Mouse (Mus musculus) thymus, postnatal 4 days (tissue): ENCODE results near the gene Gm17535.
A peak's percentile ranks its signal among the peaks of the same experiment; 100 is the strongest.
"Not testable (repeated sequence)": the region's sequence is repeated elsewhere in the genome, so short reads cannot be mapped to it uniquely, and the experiment has no call there.

Experiments
- DNase-seq: peaks from one replicate; pipeline ENCODE4 v3.0.0; 2021

Gm17535 gene

GRCm38 (mm10) chr9:3034299-3034698 is at the start of gene Gm17535:
Gene Gm17535 (plus strand): TSS chr9:3034599.
- DNase-seq, result not testable (repeated sequence)

GRCm38 (mm10) chr9:3000445-3000972 is 33.9 kb upstream of the Gm17535 start, which contains the start of gene Gm10722:
Gene Gm10722 (plus strand): TSS chr9:3000922.
- not testable (repeated sequence) for DNase-seq

GRCm38 (mm10) chr9:3001006-3001405 is 33.4 kb upstream of the Gm17535 start:
- not testable (repeated sequence) for DNase-seq

- peak; percentile 79 for DNase-seq
Measured at GRCm38 (mm10) chr9:3001948-3002659, 32.3 kb upstream of the Gm17535 start.

GRCm38 (mm10) chr9:3002794-3003396 is 31.5 kb upstream of the Gm17535 start, which contains the start of gene Gm11168:
Gene Gm11168 (plus strand): TSS chr9:3003346.
- DNase-seq, result not testable (repeated sequence)

- not testable (repeated sequence) for DNase-seq
Measured at GRCm38 (mm10) chr9:3006179-3006578, 28.2 kb upstream of the Gm17535 start.

- DNase-seq, result peak; percentile 38
Measured at GRCm38 (mm10) chr9:3006636-3007035, 27.8 kb upstream of the Gm17535 start.

GRCm38 (mm10) chr9:3007272-3007671 is 27.1 kb upstream of the Gm17535 start:
- not testable (repeated sequence) for DNase-seq

- DNase-seq, result not testable (repeated sequence)
Measured at GRCm38 (mm10) chr9:3009331-3009730, 25.1 kb upstream of the Gm17535 start.

GRCm38 (mm10) chr9:3012054-3012621 is 22.3 kb upstream of the Gm17535 start:
- DNase-seq, result not testable (repeated sequence)

- DNase-seq, result not testable (repeated sequence)
Measured at GRCm38 (mm10) chr9:3012733-3013279, 21.6 kb upstream of the Gm17535 start, which contains the start of gene Gm10721. Gene Gm10721 (plus strand): TSS chr9:3013140.

- not testable (repeated sequence) for DNase-seq
Measured at GRCm38 (mm10) chr9:3015354-3015753, 19.0 kb upstream of the Gm17535 start, which contains the start of gene Gm10720. Gene Gm10720 (plus strand): TSS chr9:3015654.

- not testable (repeated sequence) for DNase-seq
Measured at GRCm38 (mm10) chr9:3015896-3016295, 18.5 kb upstream of the Gm17535 start.

GRCm38 (mm10) chr9:3017108-3017507 is 17.3 kb upstream of the Gm17535 start, which contains the start of gene Gm10719:
Gene Gm10719 (plus strand): TSS chr9:3017408.
- not testable (repeated sequence) for DNase-seq

- not testable (repeated sequence) for DNase-seq
Measured at GRCm38 (mm10) chr9:3018944-3019343, 15.5 kb upstream of the Gm17535 start.

GRCm38 (mm10) chr9:3019835-3020727 is 14.3 kb upstream of the Gm17535 start:
- DNase-seq, result peak; percentile 53

GRCm38 (mm10) chr9:3022316-3023008 is 11.9 kb upstream of the Gm17535 start:
- DNase-seq, result peak; percentile 39

- DNase-seq, result not testable (repeated sequence)
Measured at GRCm38 (mm10) chr9:3023312-3023984, 11.0 kb upstream of the Gm17535 start, which contains the start of gene Gm10718. Gene Gm10718 (plus strand): TSS chr9:3023547.

- DNase-seq, result peak; percentile 38
Measured at GRCm38 (mm10) chr9:3023985-3024648, 10.3 kb upstream of the Gm17535 start.
